Mouse (Mus musculus) forebrain, embryonic 15.5 days (tissue): Measurements from ENCODE around the gene Cuta. TPM values are rescaled to one million over a fixed set of nuclear protein-coding genes. Genes with fewer than 3 reads are reported as not detected.

Experiments
- ATAC-seq: fragments of 200-750 bp; cut with Nextera tagmentation; replicated peaks from 2 replicates; pipeline ENCODE4 v1.8.0; 2017; ENCODE audit warnings: mild to moderate bottlenecking, moderate TSS enrichment, moderate library complexity
- H3K27ac ChIP-seq: fragments of 300-500 bp; sonication (generic); replicated peaks from 2 replicates; pipeline ENCODE4 v1.5.1; 2015; ENCODE audit warnings: mild to moderate bottlenecking, inconsistent platforms
- H3K27me3 ChIP-seq: fragments of 300-500 bp; sonication (generic); 2 replicates; pipeline ENCODE4 v1.6.1; 2015; ENCODE audit warnings: inconsistent platforms
- H3K36me3 ChIP-seq: fragments of 300-500 bp; sonication (generic); 2 replicates; pipeline ENCODE4 v1.6.1; 2015; ENCODE audit warnings: mild to moderate bottlenecking, inconsistent platforms
- H3K4me1 ChIP-seq: fragments of 300-500 bp; sonication (generic); 2 replicates; pipeline ENCODE4 v1.6.1; 2015; ENCODE audit warnings: inconsistent platforms
- H3K4me2 ChIP-seq: fragments of 300-500 bp; sonication (generic); replicated peaks from 2 replicates; pipeline ENCODE4 v1.6.1; 2015; ENCODE audit warnings: mild to moderate bottlenecking, inconsistent platforms
- H3K4me3 ChIP-seq: fragments of 300-500 bp; sonication (generic); 2 replicates; pipeline ENCODE4 v1.5.1; 2015; ENCODE audit warnings: mild to moderate bottlenecking, inconsistent platforms
- H3K9ac ChIP-seq: fragments of 300-500 bp; sonication (generic); replicated peaks from 2 replicates; pipeline ENCODE4 v1.6.1; 2015; ENCODE audit warnings: mild to moderate bottlenecking, inconsistent platforms
- H3K9me3 ChIP-seq: fragments of 300-500 bp; sonication (generic); 2 replicates; pipeline ENCODE4 v1.6.1; 2016; ENCODE audit warnings: inconsistent platforms
- WGBS: fragments of 180-500 bp; shearing (Covaris S2); methylation state at CpG from one replicate; pipeline ENCODE4 v1.1.7; 2015; ENCODE audit warnings: mixed read lengths; 5-methylcytosine and 5-hydroxymethylcytosine counted together
- polyA plus RNA-seq: library from polyadenylated mRNA; unstranded; fragments of >200 nt; fragmentation: Nextera tagmentation; extraction: Ambion mirVana; gene quantifications from 2 replicates; pipeline ENCODE4 v1.2.1, GENCODE M21; 2015

Cuta gene
- polyA plus RNA-seq, 1 experiment from 2014 or later, result 144 TPM

- Histone ChIP-seq H3K4me1 (peaks cover 37% of the 10 kb centered on the region), H3K27ac (no peak overlapping the region), H3K9ac (no peak overlapping the region), H3K4me2 (no peak overlapping the region), H3K9me3 (no peaks in the 10 kb centered on the region), H3K4me3 (no peak overlapping the region), H3K36me3 (peaks cover 50% of the 10 kb centered on the region), H3K27me3 (no peaks in the 10 kb centered on the region)
- ATAC-seq, result no peak
- 78% methylated on average over 12 of the region's 12 CpGs for WGBS
These were observed 30.9 kb upstream of the Cuta start for GRCm38 (mm10) chr17:26970221-26970620.

- H3K27ac ChIP-seq, result 0 out of 2 replicates have a peak overlapping the region, but pooled peaks have one; percentile 18
- 85% methylated on average over 6 of the region's 6 CpGs for WGBS
- ATAC-seq, result no peak
- H3K4me2 ChIP-seq, result no peak overlapping the region
- no peak overlapping the region for H3K9ac ChIP-seq
- no peaks in the 10 kb centered on the region for H3K27me3 ChIP-seq
- no peaks in the 10 kb centered on the region for H3K9me3 ChIP-seq
- H3K4me1 ChIP-seq, result peaks cover 28% of the 10 kb centered on the region
- H3K36me3 ChIP-seq, result peaks cover 51% of the 10 kb centered on the region
- H3K4me3 ChIP-seq, result no peak overlapping the region
These were observed 29.9 kb upstream of the Cuta start for GRCm38 (mm10) chr17:26969257-26969656.

GRCm38 (mm10) chr17:26968200-26968611 is 28.8 kb upstream of the Cuta start:
- 78% methylated on average over 6 of the region's 6 CpGs for WGBS
- Histone ChIP-seq H3K27ac (no peak overlapping the region), H3K4me1 (peaks cover 19% of the 10 kb centered on the region), H3K36me3 (peaks cover 59% of the 10 kb centered on the region), H3K9ac (no peak overlapping the region), H3K27me3 (no peaks in the 10 kb centered on the region), H3K9me3 (no peaks in the 10 kb centered on the region), H3K4me2 (no peak overlapping the region), H3K4me3 (no peak overlapping the region)
- ATAC-seq, result no peak

- no peaks in the 10 kb centered on the region for H3K27me3 ChIP-seq
- 90% methylated on average over 6 of the region's 6 CpGs for WGBS
- no peak overlapping the region for H3K4me3 ChIP-seq
- peaks cover 17% of the 10 kb centered on the region for H3K4me1 ChIP-seq
- no peak for ATAC-seq
- H3K4me2 ChIP-seq, result no peak overlapping the region
- peaks cover 65% of the 10 kb centered on the region for H3K36me3 ChIP-seq
- H3K9ac ChIP-seq, result no peak overlapping the region
- H3K9me3 ChIP-seq, result no peaks in the 10 kb centered on the region
- H3K27ac ChIP-seq, result no peak overlapping the region
These were observed 28.1 kb upstream of the Cuta start for GRCm38 (mm10) chr17:26967477-26967876.

GRCm38 (mm10) chr17:26966993-26967392 is 27.6 kb upstream of the Cuta start:
- no peaks in the 10 kb centered on the region for H3K27me3 ChIP-seq
- no peak overlapping the region for H3K27ac ChIP-seq
- peaks cover 12% of the 10 kb centered on the region for H3K4me1 ChIP-seq
- H3K4me2 ChIP-seq, result no peak overlapping the region
- peaks cover 70% of the 10 kb centered on the region for H3K36me3 ChIP-seq
- H3K9ac ChIP-seq, result no peak overlapping the region
- ATAC-seq, result no peak
- no peak overlapping the region for H3K4me3 ChIP-seq
- WGBS, result 92% methylated on average over 11 of the region's 11 CpGs
- no peaks in the 10 kb centered on the region for H3K9me3 ChIP-seq

- 93% methylated on average over 21 of the region's 21 CpGs for WGBS
- Histone ChIP-seq H3K27me3 (no peaks in the 10 kb centered on the region), H3K4me1 (no peaks in the 10 kb centered on the region), H3K27ac (no peak overlapping the region), H3K9ac (no peak overlapping the region), H3K36me3 (peaks cover 85% of the 10 kb centered on the region), H3K4me3 (no peak overlapping the region), H3K4me2 (no peak overlapping the region), H3K9me3 (no peaks in the 10 kb centered on the region)
- ATAC-seq, result no peak
These were observed 22.3 kb upstream of the Cuta start for GRCm38 (mm10) chr17:26961572-26962240.

GRCm38 (mm10) chr17:26959815-26960214 is 20.4 kb upstream of the Cuta start:
- no peak for ATAC-seq
- H3K4me2 ChIP-seq, result no peak overlapping the region
- H3K9ac ChIP-seq, result no peak overlapping the region
- H3K4me3 ChIP-seq, result no peak overlapping the region
- WGBS, result 100% methylated on average over 4 of the region's 4 CpGs
- H3K4me1 ChIP-seq, result no peaks in the 10 kb centered on the region
- peaks cover 89% of the 10 kb centered on the region for H3K36me3 ChIP-seq
- H3K27me3 ChIP-seq, result no peaks in the 10 kb centered on the region
- no peaks in the 10 kb centered on the region for H3K9me3 ChIP-seq
- no peak overlapping the region for H3K27ac ChIP-seq

- ATAC-seq, result no peak
- Histone ChIP-seq H3K9me3 (no peaks in the 10 kb centered on the region), H3K27ac (no peak overlapping the region), H3K9ac (no peak overlapping the region), H3K36me3 (peaks cover 84% of the 10 kb centered on the region), H3K4me1 (peaks cover 2% of the 10 kb centered on the region; the same call in 1 of the 2 replicates), H3K4me3 (no peak overlapping the region), H3K4me2 (no peak overlapping the region), H3K27me3 (no peaks in the 10 kb centered on the region)
- WGBS, result 76% methylated on average over 5 of the region's 5 CpGs
These were observed 19.5 kb upstream of the Cuta start for GRCm38 (mm10) chr17:26958880-26959279.

- ATAC-seq, result no peak
- Histone ChIP-seq H3K4me2 (no peak overlapping the region), H3K27ac (no peak overlapping the region), H3K4me3 (no peak overlapping the region), H3K4me1 (peaks cover 12% of the 10 kb centered on the region), H3K9ac (no peak overlapping the region), H3K36me3 (peaks cover 79% of the 10 kb centered on the region), H3K9me3 (no peaks in the 10 kb centered on the region), H3K27me3 (no peaks in the 10 kb centered on the region)
- WGBS, result 93% methylated on average over 5 of the region's 5 CpGs
These were observed 18.5 kb upstream of the Cuta start for GRCm38 (mm10) chr17:26957872-26958271.

GRCm38 (mm10) chr17:26956895-26957294 is 17.5 kb upstream of the Cuta start:
- peaks cover 70% of the 10 kb centered on the region for H3K36me3 ChIP-seq
- H3K9ac ChIP-seq, result no peak overlapping the region
- H3K4me1 ChIP-seq, result peaks cover 22% of the 10 kb centered on the region
- H3K4me3 ChIP-seq, result no peak overlapping the region
- ATAC-seq, result no peak
- no peaks in the 10 kb centered on the region for H3K27me3 ChIP-seq
- 92% methylated on average over 18 of the region's 18 CpGs for WGBS
- no peak overlapping the region for H3K27ac ChIP-seq
- H3K4me2 ChIP-seq, result no peak overlapping the region
- no peaks in the 10 kb centered on the region for H3K9me3 ChIP-seq

- 87% methylated on average over 5 of the region's 5 CpGs for WGBS
- no peaks in the 10 kb centered on the region for H3K27me3 ChIP-seq
These were observed 16.9 kb upstream of the Cuta start for GRCm38 (mm10) chr17:26956309-26956708.

GRCm38 (mm10) chr17:26953726-26954125 is 14.4 kb upstream of the Cuta start:
- Histone ChIP-seq H3K9me3 (no peaks in the 10 kb centered on the region), H3K36me3 (peaks cover 44% of the 10 kb centered on the region), H3K4me2 (peak overlapping the region; percentile 87), H3K27ac (0 out of 2 replicates have a peak overlapping the region, but pooled peaks have one; percentile 25), H3K27me3 (no peaks in the 10 kb centered on the region), H3K9ac (0 out of 2 replicates have a peak overlapping the region, but pooled peaks have one; percentile 13), H3K4me3 (peak overlapping the region; percentile 71; the same call in 1 of the 2 replicates), H3K4me1 (peaks cover 52% of the 10 kb centered on the region)
- ATAC-seq, result no peak
- WGBS, result 28% methylated on average over 12 of the region's 16 CpGs

More at GRCm38 (mm10) chr17:26956309-26956708, 16.9 kb upstream of the Cuta start:
- H3K9me3 ChIP-seq, result no peaks in the 10 kb centered on the region
- H3K9ac ChIP-seq, result no peak overlapping the region
- ATAC-seq, result no peak
- H3K36me3 ChIP-seq, result peaks cover 64% of the 10 kb centered on the region
- H3K27ac ChIP-seq, result no peak overlapping the region
- no peak overlapping the region for H3K4me3 ChIP-seq
- H3K4me2 ChIP-seq, result no peak overlapping the region
- H3K4me1 ChIP-seq, result peaks cover 28% of the 10 kb centered on the region

GRCm38 (mm10) chr17:26953201-26953600 is 13.8 kb upstream of the Cuta start:
- H3K36me3 ChIP-seq, result peaks cover 40% of the 10 kb centered on the region
- ATAC-seq, result no peak
- no peak overlapping the region for H3K27ac ChIP-seq
- H3K4me1 ChIP-seq, result peaks cover 54% of the 10 kb centered on the region
- H3K4me2 ChIP-seq, result peak overlapping the region; percentile 87
- no peaks in the 10 kb centered on the region for H3K9me3 ChIP-seq
- 20% methylated on average over 6 of the region's 6 CpGs for WGBS
- peak overlapping the region; percentile 51; the same call in 1 of the 2 replicates for H3K9ac ChIP-seq
- H3K27me3 ChIP-seq, result no peaks in the 10 kb centered on the region
- H3K4me3 ChIP-seq, result peak overlapping the region; percentile 71
